Mouse (Mus musculus): ENCODE data around the gene Pmel.

The Pmel gene

GRCm38 (mm10) chr10:128703895-128704294 lies at the start of gene Pmel:
Gene Pmel, plus strand, starts transcription at chr10:128704195.
- DNase-seq (ENCODE audit: low spot score) = no peak

GRCm38 (mm10) chr10:128655254-128655653 lies 48.7 kb upstream of the Pmel start:
- no peak for DNase-seq (ENCODE audit: low spot score)

GRCm38 (mm10) chr10:128656731-128657130 lies 47.3 kb upstream of the Pmel start:
- no peak for DNase-seq (ENCODE audit: low spot score)

- no peak for DNase-seq (ENCODE audit: low spot score)
Observed at GRCm38 (mm10) chr10:128657844-128658243, 46.2 kb upstream of the Pmel start.

- no peak for DNase-seq (ENCODE audit: low spot score)
Observed at GRCm38 (mm10) chr10:128659490-128659889, 44.5 kb upstream of the Pmel start.

- DNase-seq (ENCODE audit: low spot score) = no peak
Observed at GRCm38 (mm10) chr10:128662465-128662864, 41.5 kb upstream of the Pmel start.

- DNase-seq (ENCODE audit: low spot score) = no peak
Observed at GRCm38 (mm10) chr10:128663441-128664220, 40.4 kb upstream of the Pmel start.

- no peak for DNase-seq (ENCODE audit: low spot score)
Observed at GRCm38 (mm10) chr10:128664808-128665207, 39.2 kb upstream of the Pmel start.

GRCm38 (mm10) chr10:128665307-128665706 lies 38.7 kb upstream of the Pmel start:
- DNase-seq (ENCODE audit: low spot score) = no peak

- no peak for DNase-seq (ENCODE audit: low spot score)
Observed at GRCm38 (mm10) chr10:128665806-128666205, 38.2 kb upstream of the Pmel start.

- no peak for DNase-seq (ENCODE audit: low spot score)
Observed at GRCm38 (mm10) chr10:128668790-128669672, 35.0 kb upstream of the Pmel start.

GRCm38 (mm10) chr10:128671148-128671547 lies 32.8 kb upstream of the Pmel start:
- no peak for DNase-seq (ENCODE audit: low spot score)

- DNase-seq (ENCODE audit: low spot score) = peak; percentile 67
Observed at GRCm38 (mm10) chr10:128673763-128674468, 30.1 kb upstream of the Pmel start, which contains the start of gene Suox. Gene Suox, minus strand, starts transcription at chr10:128674073.

- peak; percentile 64 for DNase-seq (ENCODE audit: low spot score)
Observed at GRCm38 (mm10) chr10:128674469-128675008, 29.5 kb upstream of the Pmel start.

GRCm38 (mm10) chr10:128695411-128695991 lies 8.5 kb upstream of the Pmel start:
- DNase-seq (ENCODE audit: low spot score) = no peak

GRCm38 (mm10) chr10:128695992-128696807 lies 7.8 kb upstream of the Pmel start, which contains the start of gene Rab5b:
Gene Rab5b, minus strand, starts transcription at chr10:128696264.
- peak; percentile 99 for DNase-seq (ENCODE audit: low spot score)

GRCm38 (mm10) chr10:128697072-128697725 lies 6.8 kb upstream of the Pmel start:
- DNase-seq (ENCODE audit: low spot score) = peak; percentile 20

- no peak for DNase-seq (ENCODE audit: low spot score)
Observed at GRCm38 (mm10) chr10:128699006-128699405, 5.0 kb upstream of the Pmel start.

- DNase-seq (ENCODE audit: low spot score) = no peak
Observed at GRCm38 (mm10) chr10:128699611-128700010, 4.4 kb upstream of the Pmel start.

- DNase-seq (ENCODE audit: low spot score) = no peak
Observed at GRCm38 (mm10) chr10:128700712-128701111, 3.3 kb upstream of the Pmel start.

Measured in adipocyte (in vitro differentiated cells).